Mouse (Mus musculus) testis, adult 2 months (tissue): ENCODE data around the gene Gm28038.

ENCODE experiments used
- CTCF ChIP-seq: fragments of 200-500 bp; IDR thresholded peaks from 2 replicates; pipeline ENCODE4 v1.5.1; 2012; ENCODE audit warnings: low read depth, mild to moderate bottlenecking, inconsistent platforms, low read length, moderate library complexity; ENCODE audit not compliant: control insufficient read depth, insufficient read depth, insufficient replicate concordance
- POLR2A ChIP-seq: fragments of 200-500 bp; IDR thresholded peaks from 2 replicates; pipeline ENCODE4 v1.6.1; 2012; ENCODE audit warnings: low read depth, mild to moderate bottlenecking, inconsistent platforms, low read length, moderate library complexity; ENCODE audit not compliant: control insufficient read depth

DNA sequence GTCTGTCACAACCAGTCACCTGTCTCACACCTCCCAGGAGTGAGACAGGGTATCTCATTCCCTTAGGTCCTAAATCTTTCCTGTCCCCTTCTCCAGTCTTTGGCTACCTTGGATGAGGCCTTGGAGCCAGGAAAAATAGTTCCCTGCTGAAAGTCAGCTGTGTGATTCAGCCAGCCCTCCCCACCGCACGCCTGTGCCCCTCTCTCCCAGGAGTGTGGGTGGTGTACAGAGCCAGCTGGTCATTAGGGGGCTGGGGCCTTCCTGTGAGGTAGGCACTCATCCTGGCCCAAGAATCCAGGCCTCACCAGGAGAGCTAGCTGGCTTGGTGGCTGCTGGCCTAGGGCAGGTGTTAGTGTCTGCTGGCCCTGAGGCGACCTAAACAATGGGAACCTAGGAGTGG, 28.3 kb upstream of the Gm28038 start:
- TF ChIP-seq POLR2A (no peak), CTCF (no peak)
